Mouse (Mus musculus) heart, adult 2 months (tissue): ENCODE measurements at regions not wholly inside any gene's neighbourhood (a gene's known extent, or its start where the extent isn't known, plus 50 kb on each side); places are given as distances from the start of the nearest gene placed in this dataset.

ENCODE experiments used
- DNase-seq, 2 experiments: peaks; one replicate each; pipeline ENCODE4 v3.0.0; 2021
- H3K27ac ChIP-seq: fragments of 200-600 bp; 2 replicates; pipeline ENCODE4 v1.8.1; 2022
- H3K27me3 ChIP-seq: fragments of 200-500 bp; 2 replicates; pipeline ENCODE4 v1.6.1; 2012; ENCODE audit warnings: mild to moderate bottlenecking, low read length, inconsistent platforms, mixed read lengths; ENCODE audit not compliant: control insufficient read depth, insufficient read depth
- H3K36me3 ChIP-seq: fragments of 200-500 bp; 2 replicates; pipeline ENCODE4 v1.6.1; 2012; ENCODE audit warnings: low read length, inconsistent platforms; ENCODE audit not compliant: control insufficient read depth, insufficient read depth
- H3K4me1 ChIP-seq: fragments of 200-500 bp; 2 replicates; pipeline ENCODE4 v1.6.1; 2011; ENCODE audit warnings: low read length; ENCODE audit not compliant: control insufficient read depth, insufficient read depth
- H3K4me3 ChIP-seq: fragments of 200-600 bp; 2 replicates; pipeline ENCODE4 v1.8.1; 2022
- H3K79me2 ChIP-seq: fragments of 200-500 bp; replicated peaks from 2 replicates; pipeline ENCODE4 v1.6.1; 2012; ENCODE audit warnings: mild to moderate bottlenecking, inconsistent platforms, low read length, moderate library complexity, mixed read lengths; ENCODE audit not compliant: control insufficient read depth, insufficient read depth
- H3K9ac ChIP-seq: fragments of 200-500 bp; 2 replicates; pipeline ENCODE4 v1.6.1; 2012; ENCODE audit warnings: low read depth, mild to moderate bottlenecking, control low read depth, inconsistent platforms, low read length, mixed read lengths
- CTCF ChIP-seq: fragments of 200-600 bp; IDR thresholded peaks from 2 replicates; pipeline ENCODE4 v1.8.1; 2022; ENCODE audit warnings: antibody characterized with exemption, mild to moderate bottlenecking, moderate library complexity
- EP300 ChIP-seq: fragments of 200-500 bp; IDR thresholded peaks from 2 replicates; pipeline ENCODE4 v1.6.1; 2011; ENCODE audit warnings: low read depth, low read length, control low read depth; ENCODE audit not compliant: insufficient read depth
- POLR2A ChIP-seq: fragments of 200-500 bp; IDR thresholded peaks from 2 replicates; pipeline ENCODE4 v1.6.1; 2011; ENCODE audit warnings: mild to moderate bottlenecking, low read depth, low read length, control low read depth; ENCODE audit not compliant: insufficient read depth
- WGBS: fragments of 180-500 bp; shearing (Covaris S2); methylation state at CpG from one replicate; pipeline ENCODE4 v1.1.7; 2018; 5-methylcytosine and 5-hydroxymethylcytosine counted together
- intact Hi-C: fragments of 180-260 bp; cut with DNase I; formaldehyde crosslinking; loops from one replicate; pipeline ENCODE4 v1.15.1; 2025

GRCm38 (mm10) chr12:112349676-112350318 is 139.5 kb upstream of the A530016L24Rik start:
- Histone ChIP-seq H3K36me3 (no peaks in the 10 kb centered on the region), H3K4me3 (no peak overlapping the region), H3K9ac (no peak overlapping the region), H3K27me3 (no peaks in the 10 kb centered on the region), H3K27ac (no peak overlapping the region), H3K4me1 (peaks cover 8% of the 10 kb centered on the region), H3K79me2 (no peaks in the 10 kb centered on the region)
- peak in 1 of 2 experiments; percentile 18 for DNase-seq
- intact Hi-C loops: loop anchor here (5.0 kb wide), 1 partner anchor 202 kb away; the partner anchor contains the start of gene Kif26a
- WGBS: 43% methylated on average over 17 of the region's 17 CpGs
- TF ChIP-seq POLR2A: no peak
- TF ChIP-seq CTCF: no peak
- TF ChIP-seq EP300: no peak

GRCm38 (mm10) chr12:112350733-112351132 is 138.5 kb upstream of the A530016L24Rik start:
- Histone ChIP-seq H3K36me3 (no peaks in the 10 kb centered on the region), H3K27ac (no peak overlapping the region), H3K4me1 (0 out of 2 replicates have a peak, but pooled peaks cover 1% of the 10 kb centered on the region), H3K9ac (no peak overlapping the region), H3K79me2 (no peaks in the 10 kb centered on the region), H3K27me3 (no peaks in the 10 kb centered on the region), H3K4me3 (no peak overlapping the region)
- intact Hi-C loops: no loop called here
- 57% methylated on average over 9 of the region's 9 CpGs for WGBS
- TF ChIP-seq POLR2A: no peak
- TF ChIP-seq CTCF: no peak
- TF ChIP-seq EP300: no peak
- DNase-seq: no peak

GRCm38 (mm10) chr12:112363349-112363748 is 125.9 kb upstream of the A530016L24Rik start:
- Histone ChIP-seq H3K4me1 (no peaks in the 10 kb centered on the region), H3K27ac (no peak overlapping the region), H3K79me2 (no peaks in the 10 kb centered on the region), H3K9ac (no peak overlapping the region), H3K36me3 (no peaks in the 10 kb centered on the region), H3K27me3 (no peaks in the 10 kb centered on the region), H3K4me3 (no peak overlapping the region)
- 84% methylated on average over 3 of the region's 3 CpGs for WGBS
- DNase-seq: no peak
- no peak for TF ChIP-seq POLR2A
- no peak for TF ChIP-seq EP300
- TF ChIP-seq CTCF: no peak
- intact Hi-C loops: no loop called here

- no peak for DNase-seq
- no peak for TF ChIP-seq CTCF
- no peak for TF ChIP-seq POLR2A
- no peak for TF ChIP-seq EP300
- no peaks in the 10 kb centered on the region for H3K4me1 ChIP-seq
- no peak overlapping the region for H3K4me3 ChIP-seq
- 78% methylated on average over 4 of the region's 4 CpGs for WGBS
- H3K36me3 ChIP-seq: no peaks in the 10 kb centered on the region
- no peaks in the 10 kb centered on the region for H3K27me3 ChIP-seq
- no peak overlapping the region for H3K27ac ChIP-seq
- H3K9ac ChIP-seq: no peak overlapping the region
- no peaks in the 10 kb centered on the region for H3K79me2 ChIP-seq
- intact Hi-C loops: no loop called here
Measured at GRCm38 (mm10) chr12:112367221-112367620, 122.0 kb upstream of the A530016L24Rik start.

GRCm38 (mm10) chr12:112368112-112368511 is 121.1 kb upstream of the A530016L24Rik start:
- H3K27me3 ChIP-seq: no peaks in the 10 kb centered on the region
- H3K4me1 ChIP-seq: no peaks in the 10 kb centered on the region
- 66% methylated on average over 6 of the region's 6 CpGs for WGBS
- no peak for DNase-seq
- no peak overlapping the region for H3K9ac ChIP-seq
- TF ChIP-seq EP300 (no peak), CTCF (no peak), POLR2A (no peak)
- no peak overlapping the region for H3K27ac ChIP-seq
- H3K79me2 ChIP-seq: no peaks in the 10 kb centered on the region
- no peaks in the 10 kb centered on the region for H3K36me3 ChIP-seq
- no peak overlapping the region for H3K4me3 ChIP-seq
- intact Hi-C loops: no loop called here

- H3K36me3 ChIP-seq: no peaks in the 10 kb centered on the region
- no peak overlapping the region for H3K27ac ChIP-seq
- no peaks in the 10 kb centered on the region for H3K27me3 ChIP-seq
- no peaks in the 10 kb centered on the region for H3K79me2 ChIP-seq
- intact Hi-C loops: no loop called here
- 66% methylated on average over 15 of the region's 15 CpGs for WGBS
- no peak overlapping the region for H3K9ac ChIP-seq
- DNase-seq: peak in 1 of 2 experiments; percentile 34
- H3K4me3 ChIP-seq: no peak overlapping the region
- TF ChIP-seq CTCF (no peak), POLR2A (no peak), EP300 (no peak)
- no peaks in the 10 kb centered on the region for H3K4me1 ChIP-seq
Measured at GRCm38 (mm10) chr12:112369581-112370371, 119.5 kb upstream of the A530016L24Rik start.
